Mouse (Mus musculus) mouse embryonic stem cell (cell line): ENCODE data around the gene Nrap.
"Not testable (repeated sequence)": the region's sequence is repeated elsewhere in the genome, so short reads cannot be mapped to it uniquely, and the experiment has no call there.

ENCODE experiments used
- in situ Hi-C, 2 experiments: fragments of 300-500 bp; cut with MboI; formaldehyde crosslinking; loops; 1 replicate in 1 of 2; 3 replicates in 1 of 2; pipeline ENCODE4 v1.14.3; 2019 to 2020; ENCODE audit warnings: low sequenced_read_pairs in 2 of 2, low pct_unique_long_range_greater_than_20kb in 1 of 2, mixed read lengths in 1 of 2; ENCODE audit not compliant: unreplicated experiment in 1 of 2

The Nrap gene

DNA sequence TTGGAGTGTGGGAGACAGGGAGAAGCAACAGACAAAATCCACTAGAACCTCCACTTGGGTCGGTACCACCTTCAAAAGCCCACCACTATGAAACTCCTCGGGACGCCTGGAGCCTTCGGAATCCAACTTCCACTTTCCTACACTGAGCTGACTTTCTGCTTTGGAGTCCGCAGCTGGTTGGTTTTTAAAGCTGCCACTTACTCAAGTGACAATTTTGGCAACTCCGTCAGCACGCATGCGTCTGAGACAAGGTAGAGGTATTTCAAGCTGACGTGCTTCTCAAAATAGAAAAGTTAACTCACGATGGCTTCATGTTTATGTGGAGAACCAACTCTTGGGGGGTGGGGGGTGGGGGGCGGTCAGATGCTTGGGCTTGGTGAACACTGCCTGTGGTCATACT, at the start of gene Nrap:
Gene Nrap, minus strand, starts transcription at position 159 of the 400 bp plus-strand sequence.
- in situ Hi-C loops = no loop called here

GRCm38 (mm10) chr19:56439072-56439434, 49.2 kb upstream of the Nrap start:
- in situ Hi-C loops = no loop called here

GRCm38 (mm10) chr19:56438357-56439071, 48.7 kb upstream of the Nrap start:
- in situ Hi-C loops = no loop called here

- in situ Hi-C loops = no loop called here
Measured at GRCm38 (mm10) chr19:56436380-56436779, 46.5 kb upstream of the Nrap start.

- in situ Hi-C loops = no loop called here
Measured at GRCm38 (mm10) chr19:56433581-56433980, 43.7 kb upstream of the Nrap start.

DNA sequence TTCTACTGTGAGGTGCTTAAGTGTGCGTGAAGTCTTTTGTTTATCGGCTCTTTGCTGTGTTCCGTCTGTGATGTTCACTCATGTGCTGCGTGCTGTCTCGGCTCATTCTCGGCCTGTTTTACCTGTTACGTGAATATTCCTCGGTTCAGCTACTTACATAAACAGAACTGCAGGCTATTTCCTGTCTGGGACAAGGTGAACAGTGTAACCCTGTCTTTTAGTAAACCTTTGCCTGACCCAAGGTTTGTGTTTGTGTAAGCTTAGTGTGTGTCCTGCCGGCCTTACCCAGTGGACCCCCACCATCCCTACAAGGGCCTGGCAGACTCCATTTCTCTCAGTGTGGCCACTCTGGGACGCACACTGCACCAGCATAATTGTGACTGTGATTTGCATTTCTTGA, 42.9 kb upstream of the Nrap start:
- in situ Hi-C loops = no loop called here

DNA sequence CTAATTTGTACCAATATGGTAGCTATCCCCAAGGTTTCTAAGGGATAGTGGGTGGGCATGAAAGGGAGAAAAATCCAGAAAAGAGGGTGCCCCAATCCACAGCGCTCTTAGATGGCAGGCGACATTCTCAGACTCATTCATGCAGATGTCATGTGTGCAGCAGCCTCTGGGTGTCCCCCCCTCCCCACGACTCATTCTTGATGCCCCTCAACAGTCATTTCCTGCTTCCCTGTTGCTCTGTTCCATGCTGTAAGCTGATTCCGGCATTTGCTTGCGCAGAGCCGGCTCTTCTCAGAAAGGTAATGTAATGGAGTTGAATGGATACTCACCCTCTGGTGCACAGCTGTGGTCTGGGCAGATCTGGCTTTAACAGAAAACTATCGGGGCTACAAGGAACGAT, 40.5 kb upstream of the Nrap start:
- in situ Hi-C loops = no loop called here

DNA sequence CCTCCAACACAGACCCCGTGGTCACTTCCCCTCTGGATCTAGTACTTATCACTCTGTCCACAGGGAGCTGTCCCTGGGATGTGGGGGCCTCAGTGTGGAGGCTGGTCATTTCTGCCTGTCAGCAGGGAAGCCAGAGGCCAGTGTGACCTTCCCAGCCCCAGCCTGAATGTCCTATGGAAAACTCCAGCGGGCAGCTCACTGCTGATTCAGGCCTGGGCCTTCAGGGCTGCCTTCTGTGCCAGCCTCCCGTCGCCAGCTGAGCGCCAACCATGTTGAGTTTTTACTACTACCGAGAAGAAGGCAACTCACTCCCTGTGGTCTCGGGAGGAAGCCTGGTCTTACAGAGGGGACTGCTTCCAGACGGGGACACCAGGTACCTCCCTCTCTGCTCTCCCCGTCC, 35.7 kb upstream of the Nrap start:
- in situ Hi-C loops = no loop called here

DNA sequence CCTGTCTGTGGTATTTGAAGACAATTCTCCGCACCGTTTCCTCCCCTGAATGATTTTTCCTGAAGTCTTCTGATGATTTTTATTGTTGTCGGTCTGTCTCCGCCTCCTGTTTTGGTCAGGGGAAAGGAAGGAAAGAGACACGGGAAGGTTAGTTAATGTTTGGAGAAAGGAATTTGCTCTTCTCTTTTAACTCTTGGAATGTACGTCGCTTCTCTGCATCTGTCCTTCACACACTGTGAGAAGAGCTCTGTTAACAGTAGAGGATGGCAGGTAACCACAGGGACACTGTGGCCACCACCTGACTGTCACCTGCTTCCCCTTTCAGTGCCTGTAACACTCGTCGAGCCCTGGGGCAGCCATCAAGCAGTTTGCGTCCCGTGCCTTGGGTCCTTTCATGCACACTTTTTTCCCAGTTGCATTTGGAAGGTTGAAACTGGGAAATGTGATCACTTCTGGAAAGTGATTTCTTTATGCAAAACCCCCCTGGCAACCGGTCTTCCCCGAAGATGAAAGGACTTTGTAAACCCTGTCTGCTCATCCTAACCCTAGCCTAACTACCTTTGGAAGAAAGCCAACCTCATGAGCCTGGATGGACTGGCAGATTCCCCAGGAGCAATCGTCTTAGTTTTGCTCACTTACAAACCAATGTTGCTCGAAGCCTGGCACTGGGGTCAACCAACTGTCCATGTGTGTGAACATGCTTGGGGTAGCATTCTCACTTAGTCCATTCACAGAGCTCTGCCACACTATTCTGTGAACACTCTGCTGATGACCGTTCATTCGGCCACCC, 35.0 kb upstream of the Nrap start:
- in situ Hi-C loops = loop anchor here in 1 of 2 experiments (5.0 kb wide), 1 partner anchor 352 kb away; no protein-coding TSS in a partner anchor

GRCm38 (mm10) chr19:56423370-56423769, 33.5 kb upstream of the Nrap start:
- in situ Hi-C loops = loop anchor here in 1 of 2 experiments (5.0 kb wide), 1 partner anchor 354 kb away; no protein-coding TSS in a partner anchor

- in situ Hi-C loops = loop anchor here in 1 of 2 experiments (5.0 kb wide), 1 partner anchor 355 kb away; no protein-coding TSS in a partner anchor
Measured at GRCm38 (mm10) chr19:56422476-56423338, 32.9 kb upstream of the Nrap start.

DNA sequence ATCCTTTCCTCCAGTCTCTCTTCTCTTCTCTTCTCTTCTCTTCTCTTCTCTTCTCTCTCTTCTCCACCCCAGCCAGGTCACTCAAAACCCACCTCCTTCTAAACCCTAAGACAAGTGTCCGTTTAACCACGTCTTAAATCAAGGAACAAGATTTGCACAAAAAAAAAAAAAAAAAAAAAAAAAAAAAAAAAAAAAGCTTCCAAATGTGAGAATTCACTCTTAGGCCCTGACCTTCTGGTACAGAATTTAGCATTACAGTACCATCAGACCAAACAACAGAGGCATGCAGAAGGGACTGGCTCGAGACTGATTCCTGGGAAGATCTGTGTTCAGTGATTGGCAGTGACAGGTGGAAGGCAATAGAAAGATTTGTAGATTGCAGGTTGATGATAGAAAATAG, 30.5 kb upstream of the Nrap start:
- in situ Hi-C loops = loop anchor here in 1 of 2 experiments (5.0 kb wide), 1 partner anchor 357 kb away; no protein-coding TSS in a partner anchor

DNA sequence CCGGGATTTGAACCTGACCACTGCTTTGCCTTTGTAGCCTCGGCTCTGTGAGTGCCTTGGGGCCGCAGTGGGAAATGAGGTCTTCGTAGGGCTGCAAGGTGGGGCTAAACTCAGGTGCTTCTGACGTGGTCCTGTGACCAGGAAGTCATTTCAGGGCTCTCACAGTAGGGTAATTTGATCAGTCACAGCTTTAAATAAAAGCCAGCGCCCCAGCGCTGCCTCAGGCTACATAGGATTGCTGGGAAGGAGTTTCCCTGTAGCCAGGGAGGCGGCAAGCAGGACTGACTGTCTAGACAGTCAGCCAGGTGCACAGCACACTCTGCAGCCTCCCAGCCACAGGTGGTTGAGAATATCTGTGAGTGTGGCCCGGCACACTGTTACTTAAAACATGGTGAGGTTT, 29.6 kb upstream of the Nrap start:
- in situ Hi-C loops = no loop called here

- in situ Hi-C loops = no loop called here
Measured at GRCm38 (mm10) chr19:56418404-56418803, 28.6 kb upstream of the Nrap start.

DNA sequence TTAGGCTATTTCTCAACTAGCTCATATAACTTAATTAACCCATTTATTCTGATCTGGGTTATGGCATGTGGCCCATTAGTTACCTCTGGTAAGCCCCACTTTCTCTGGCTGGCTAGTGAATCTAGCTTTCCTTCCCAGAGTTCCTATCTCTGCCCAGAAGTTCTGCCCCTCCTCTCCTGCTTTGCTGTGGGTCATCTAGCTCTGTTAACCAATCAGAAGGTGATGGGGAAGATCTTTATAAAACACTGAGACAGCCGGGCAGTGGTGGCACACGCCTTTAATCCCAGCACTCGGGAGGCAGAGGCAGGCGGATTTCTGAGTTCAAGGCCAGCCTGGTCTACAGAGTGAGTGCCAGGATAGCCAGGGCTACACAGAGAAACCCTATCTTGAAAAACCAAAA, 20.0 kb upstream of the Nrap start:
- in situ Hi-C loops = not testable (repeated sequence)

DNA sequence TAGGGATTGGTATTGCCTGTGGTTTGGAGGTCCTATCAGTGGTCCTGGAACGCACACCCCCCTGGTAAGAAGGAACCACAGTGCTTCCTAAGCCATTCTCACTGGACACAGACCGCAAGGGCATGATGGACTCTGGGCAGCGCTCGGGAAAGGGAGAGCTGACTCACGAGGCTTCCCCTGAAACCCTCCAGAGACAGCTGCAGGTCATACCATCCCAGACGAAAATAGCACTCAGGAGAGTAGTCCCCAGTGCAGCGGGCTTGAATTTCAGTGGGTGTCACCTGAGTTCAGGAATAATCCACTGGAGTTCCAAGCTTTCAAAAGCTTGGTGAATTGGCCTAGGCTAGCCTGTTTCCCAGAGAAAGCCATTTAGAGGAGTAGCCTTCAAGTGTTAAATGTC, 16.7 kb upstream of the Nrap start:
- in situ Hi-C loops = no loop called here

DNA sequence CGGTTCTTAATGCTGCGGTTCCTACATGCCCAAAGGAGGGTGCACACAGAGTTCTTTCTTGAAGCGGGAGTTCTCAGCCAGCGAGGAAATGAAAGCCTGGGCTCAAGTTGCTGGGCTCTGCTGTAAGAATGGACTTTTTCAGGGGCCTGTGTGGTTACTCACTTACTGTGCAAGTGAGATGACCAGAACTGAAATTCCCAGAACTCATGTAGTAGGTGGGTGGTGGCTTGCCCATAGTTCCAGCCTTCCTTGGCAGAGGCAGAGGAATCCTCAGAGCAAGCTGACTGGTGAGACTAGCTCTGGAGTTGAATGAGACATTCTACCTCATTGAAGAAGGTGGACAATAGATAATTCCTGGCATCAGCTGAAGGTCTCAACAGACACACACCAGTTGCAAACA, 16.0 kb upstream of the Nrap start:
- in situ Hi-C loops = no loop called here

- in situ Hi-C loops = no loop called here
Measured at GRCm38 (mm10) chr19:56401864-56402263, 12.0 kb upstream of the Nrap start.

GRCm38 (mm10) chr19:56400200-56400599, 10.4 kb upstream of the Nrap start:
- in situ Hi-C loops = no loop called here
